Mouse (Mus musculus): ENCODE results near the gene Capn11. TPM values are rescaled to one million over a fixed set of nuclear protein-coding genes. Genes with fewer than 3 reads are reported as not detected.

The Capn11 gene
- polyA plus RNA-seq, 1 experiment from 2014 or later: 0.34 TPM

DNA sequence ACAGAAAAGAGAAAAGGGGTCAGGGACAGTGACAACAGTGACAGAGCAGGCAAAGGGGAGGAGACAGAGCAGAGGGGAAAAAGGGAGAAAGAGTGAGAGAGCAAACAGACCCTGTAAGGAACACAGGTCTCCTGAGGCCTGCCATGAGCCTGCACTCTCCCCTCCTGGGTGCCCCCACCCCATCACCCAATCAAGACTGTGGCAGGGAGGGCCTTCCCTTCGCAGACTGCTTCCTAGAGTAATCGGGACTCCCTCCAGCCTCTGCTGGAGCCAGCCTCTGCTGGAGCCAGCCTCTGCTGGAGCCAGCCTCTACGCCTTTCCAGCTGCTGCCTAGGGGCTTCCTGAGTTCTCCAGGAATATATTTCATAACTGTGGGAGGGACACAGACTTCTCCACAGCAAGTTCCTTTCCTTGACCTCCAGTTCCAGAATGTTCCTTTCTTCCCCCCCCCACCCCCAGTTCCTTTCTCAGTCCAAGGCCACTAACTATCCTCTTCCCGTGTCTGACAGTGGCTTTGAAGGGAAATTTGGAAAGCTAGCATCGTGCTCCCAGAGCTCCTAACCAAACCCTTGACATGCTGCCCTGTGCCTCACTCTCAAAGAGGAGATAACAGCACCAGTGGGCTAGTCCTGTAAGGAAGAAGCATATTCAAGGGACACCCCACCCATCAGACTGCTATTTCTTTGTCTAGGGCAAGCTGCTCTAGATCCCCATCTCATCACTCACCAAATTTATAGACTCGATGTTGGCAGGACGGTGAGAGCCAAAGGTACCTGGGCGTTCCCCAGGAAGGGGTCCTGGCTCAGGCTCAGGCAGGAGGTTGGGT lies 66.3 kb downstream of the Capn11 start:
- 0 out of 2 replicates have a peak overlapping the region, but pooled peaks have one; percentile 6 for H3K4me3 ChIP-seq (replicated peaks)
- H3K4me1 ChIP-seq (replicated peaks): peaks cover 65% of the 10 kb centered on the region
- H3K27ac ChIP-seq: peak overlapping the region; percentile 22; the same call in 1 of the 2 replicates
- peak overlapping the region; percentile 17; the same call in 1 of the 2 replicates for H3K9ac ChIP-seq
- 45% methylated on average over 8 of the region's 8 CpGs for WGBS
- peak overlapping the region; percentile 99 for H3K4me2 ChIP-seq (replicated peaks)
- ATAC-seq: no peak
- H3K36me3 ChIP-seq: no peaks in the 10 kb centered on the region
- H3K9me3 ChIP-seq: no peaks in the 10 kb centered on the region
- H3K27me3 ChIP-seq (replicated peaks): no peaks in the 10 kb centered on the region

DNA sequence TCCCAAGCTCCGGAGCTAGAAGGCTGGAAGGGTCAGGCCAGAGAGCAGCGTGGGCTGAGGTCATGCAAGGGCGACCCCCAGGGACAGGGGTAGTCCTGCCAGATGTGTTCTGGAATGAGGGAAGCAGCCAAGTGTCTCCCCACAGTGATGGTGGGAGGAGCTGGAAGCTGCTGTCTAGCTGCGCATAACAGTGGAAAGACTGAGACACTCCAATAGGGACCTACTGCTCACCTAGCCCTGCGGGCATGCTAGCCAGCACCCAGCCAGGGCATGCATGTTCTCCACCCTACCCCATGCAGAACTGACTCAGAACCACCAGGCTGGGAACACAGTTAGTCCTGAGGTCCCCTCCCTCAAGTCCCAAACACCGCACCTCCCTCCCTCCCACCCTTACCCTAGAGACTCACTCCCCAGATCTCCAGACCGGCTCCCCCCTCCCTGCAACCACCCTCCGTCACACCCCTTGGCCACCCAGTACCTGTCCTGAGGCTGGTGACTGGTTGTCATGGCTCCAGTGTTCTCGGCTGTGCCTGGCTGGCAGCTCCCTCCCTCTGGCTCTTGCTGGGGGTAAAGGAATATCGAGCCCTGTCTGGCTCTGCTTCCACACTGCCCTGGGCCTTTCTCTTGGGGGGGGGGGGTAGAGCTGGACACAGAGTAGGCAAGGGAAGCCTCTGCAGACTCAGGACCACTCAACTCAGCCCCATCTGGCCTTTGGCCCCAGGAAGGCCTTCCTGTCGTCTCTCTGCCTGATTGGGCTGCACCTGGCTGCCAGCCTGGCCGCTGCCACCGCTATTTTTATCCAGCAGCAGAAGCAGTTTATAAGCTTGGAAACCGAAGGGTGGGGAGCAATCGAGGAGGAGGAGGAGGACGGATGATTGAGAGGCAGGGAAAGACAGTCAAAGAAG lies 67.2 kb downstream of the Capn11 start:
- Histone ChIP-seq H3K9ac (peak overlapping the region; percentile 17), H3K4me1 (replicated peaks) (peaks cover 61% of the 10 kb centered on the region), H3K9me3 (no peaks in the 10 kb centered on the region), H3K4me2 (replicated peaks) (peak overlapping the region; percentile 99), H3K27ac (no peak overlapping the region), H3K4me3 (replicated peaks) (0 out of 2 replicates have a peak overlapping the region, but pooled peaks have one; percentile 6), H3K27me3 (replicated peaks) (no peaks in the 10 kb centered on the region), H3K36me3 (peaks cover 4% of the 10 kb centered on the region; the same call in 1 of the 2 replicates)
- WGBS: 43% methylated on average over 16 of the region's 16 CpGs
- ATAC-seq: no peak

DNA sequence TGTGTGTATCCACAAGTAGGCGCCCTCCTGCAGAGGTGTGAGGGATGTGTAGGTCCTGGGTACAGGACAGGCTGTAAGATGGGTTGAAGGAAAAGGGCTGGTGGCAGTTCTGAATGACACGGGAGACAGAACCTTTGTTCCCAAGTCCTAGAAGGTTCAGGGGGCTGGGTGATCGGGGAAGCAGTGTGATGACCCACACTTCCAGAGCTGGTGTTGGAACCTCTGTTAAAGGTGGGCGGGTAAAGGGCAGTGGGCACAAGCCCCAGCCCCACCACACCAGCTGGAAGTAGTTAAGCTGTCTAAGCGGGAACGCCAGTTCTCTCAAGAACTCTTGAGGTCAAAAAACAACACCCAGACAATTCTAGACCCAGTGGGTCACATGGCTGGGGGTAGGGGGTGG lies 68.7 kb downstream of the Capn11 start:
- Histone ChIP-seq H3K27ac (no peak overlapping the region), H3K4me1 (replicated peaks) (peaks cover 52% of the 10 kb centered on the region), H3K36me3 (peaks cover 5% of the 10 kb centered on the region; the same call in 1 of the 2 replicates), H3K4me3 (replicated peaks) (no peak overlapping the region), H3K9ac (no peak overlapping the region), H3K27me3 (replicated peaks) (no peaks in the 10 kb centered on the region), H3K9me3 (no peaks in the 10 kb centered on the region), H3K4me2 (replicated peaks) (no peak overlapping the region)
- ATAC-seq: no peak
- WGBS: 77% methylated on average over 6 of the region's 6 CpGs

DNA sequence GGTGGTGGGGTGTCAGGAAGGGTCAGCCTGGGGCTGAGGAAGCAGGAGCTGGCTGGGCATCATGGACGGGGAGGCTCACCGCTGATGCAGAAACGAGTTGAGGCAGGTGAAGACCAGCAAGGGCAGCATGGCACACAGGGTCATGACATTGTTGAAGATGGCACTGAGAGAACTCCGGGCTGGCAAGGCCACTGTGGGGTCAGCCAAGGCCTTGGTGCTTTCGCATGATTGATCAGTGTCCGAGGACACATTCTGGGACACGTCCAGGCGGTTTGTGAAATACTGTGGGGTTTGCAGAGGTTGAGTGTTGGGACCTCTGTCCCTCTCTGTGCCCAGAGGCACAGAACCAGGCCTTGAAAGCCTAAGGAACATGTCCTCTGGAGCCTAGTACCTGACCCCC lies 69.3 kb downstream of the Capn11 start:
- Histone ChIP-seq H3K27me3 (replicated peaks) (no peaks in the 10 kb centered on the region), H3K4me1 (replicated peaks) (peaks cover 50% of the 10 kb centered on the region), H3K4me2 (replicated peaks) (no peak overlapping the region), H3K36me3 (peaks cover 5% of the 10 kb centered on the region; the same call in 1 of the 2 replicates), H3K27ac (no peak overlapping the region), H3K4me3 (replicated peaks) (no peak overlapping the region), H3K9ac (no peak overlapping the region), H3K9me3 (no peaks in the 10 kb centered on the region)
- no peak for ATAC-seq
- WGBS: 95% methylated on average over 8 of the region's 8 CpGs

DNA sequence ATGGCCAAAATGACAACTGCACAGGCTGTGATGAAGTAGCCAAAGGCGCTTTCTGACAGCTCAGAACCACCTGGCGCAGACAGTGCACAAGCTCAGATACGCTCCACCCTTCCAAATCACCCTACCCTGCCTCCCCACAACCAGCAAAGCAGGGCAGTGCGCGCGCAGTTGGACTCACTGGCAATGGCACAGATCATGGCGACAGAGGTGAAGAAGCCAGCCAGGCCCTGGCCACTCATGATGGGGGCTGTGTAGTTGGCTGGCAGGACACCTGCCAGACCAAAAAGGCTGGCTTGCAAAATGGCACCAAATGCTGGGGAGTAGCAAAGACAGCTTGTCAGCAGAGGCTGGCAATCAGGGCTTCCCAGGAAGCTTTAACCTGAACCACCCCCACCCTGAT lies 69.9 kb downstream of the Capn11 start:
- 97% methylated on average over 7 of the region's 7 CpGs for WGBS
- Histone ChIP-seq H3K4me1 (replicated peaks) (peaks cover 49% of the 10 kb centered on the region), H3K27ac (no peak overlapping the region), H3K27me3 (replicated peaks) (no peaks in the 10 kb centered on the region), H3K9ac (no peak overlapping the region), H3K36me3 (peaks cover 5% of the 10 kb centered on the region; the same call in 1 of the 2 replicates), H3K9me3 (no peaks in the 10 kb centered on the region), H3K4me2 (replicated peaks) (no peak overlapping the region), H3K4me3 (replicated peaks) (no peak overlapping the region)
- ATAC-seq: no peak

DNA sequence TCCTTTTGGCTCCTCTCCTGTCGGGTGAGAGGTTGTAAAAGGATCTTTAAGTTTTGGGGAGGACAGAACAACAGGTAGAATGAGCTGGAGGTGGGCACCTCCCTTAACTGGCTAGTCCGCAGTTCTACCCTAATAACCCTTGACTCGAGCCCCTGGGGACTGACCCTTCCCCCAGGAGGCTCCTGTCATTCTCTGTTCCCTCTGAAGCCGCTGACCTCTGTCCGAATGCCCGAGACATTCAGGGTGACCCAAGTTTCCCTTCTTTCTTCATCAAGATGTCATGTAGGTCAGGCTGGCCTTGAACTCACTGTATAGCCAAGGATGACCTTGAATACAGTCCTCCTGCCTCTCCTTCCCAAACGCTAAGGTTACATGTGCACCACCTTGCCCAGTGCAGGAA lies 70.8 kb downstream of the Capn11 start:
- H3K4me2 ChIP-seq (replicated peaks): no peak overlapping the region
- peaks cover 5% of the 10 kb centered on the region; the same call in 1 of the 2 replicates for H3K36me3 ChIP-seq
- H3K9ac ChIP-seq: no peak overlapping the region
- H3K4me3 ChIP-seq (replicated peaks): no peak overlapping the region
- H3K27ac ChIP-seq: no peak overlapping the region
- H3K9me3 ChIP-seq: no peaks in the 10 kb centered on the region
- no peaks in the 10 kb centered on the region for H3K27me3 ChIP-seq (replicated peaks)
- peaks cover 42% of the 10 kb centered on the region for H3K4me1 ChIP-seq (replicated peaks)
- ATAC-seq: no peak
- WGBS: 89% methylated on average over 7 of the region's 7 CpGs

DNA sequence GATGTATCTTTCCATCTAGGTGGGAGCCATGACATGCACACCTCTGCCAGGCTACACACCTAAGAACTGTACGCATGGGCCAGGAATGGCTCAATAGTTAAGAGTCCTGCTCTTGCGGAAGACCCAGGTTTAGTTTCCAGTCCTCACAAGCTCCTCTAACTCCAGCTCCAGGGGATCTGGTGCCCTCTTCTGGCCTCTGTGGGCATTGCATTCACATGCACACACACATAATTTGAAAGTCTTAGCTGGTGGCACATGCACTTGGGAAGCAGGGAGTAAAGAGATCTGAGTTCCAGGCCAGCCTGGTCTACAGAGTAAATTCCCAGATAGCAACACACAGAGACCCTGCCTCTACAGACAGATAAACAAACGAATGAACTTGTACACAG lies 72.7 kb downstream of the Capn11 start:
- peaks cover 23% of the 10 kb centered on the region for H3K4me1 ChIP-seq (replicated peaks)
- H3K36me3 ChIP-seq: peaks cover 5% of the 10 kb centered on the region; the same call in 1 of the 2 replicates
- 98% methylated on average over 3 of the region's 3 CpGs for WGBS
- no peaks in the 10 kb centered on the region for H3K27me3 ChIP-seq (replicated peaks)
- no peak overlapping the region for H3K9ac ChIP-seq
- H3K9me3 ChIP-seq: no peaks in the 10 kb centered on the region
- 0 out of 2 replicates have a peak overlapping the region, but pooled peaks have one; percentile 80 for H3K27ac ChIP-seq
- ATAC-seq: no peak
- no peak overlapping the region for H3K4me2 ChIP-seq (replicated peaks)
- no peak overlapping the region for H3K4me3 ChIP-seq (replicated peaks)

DNA sequence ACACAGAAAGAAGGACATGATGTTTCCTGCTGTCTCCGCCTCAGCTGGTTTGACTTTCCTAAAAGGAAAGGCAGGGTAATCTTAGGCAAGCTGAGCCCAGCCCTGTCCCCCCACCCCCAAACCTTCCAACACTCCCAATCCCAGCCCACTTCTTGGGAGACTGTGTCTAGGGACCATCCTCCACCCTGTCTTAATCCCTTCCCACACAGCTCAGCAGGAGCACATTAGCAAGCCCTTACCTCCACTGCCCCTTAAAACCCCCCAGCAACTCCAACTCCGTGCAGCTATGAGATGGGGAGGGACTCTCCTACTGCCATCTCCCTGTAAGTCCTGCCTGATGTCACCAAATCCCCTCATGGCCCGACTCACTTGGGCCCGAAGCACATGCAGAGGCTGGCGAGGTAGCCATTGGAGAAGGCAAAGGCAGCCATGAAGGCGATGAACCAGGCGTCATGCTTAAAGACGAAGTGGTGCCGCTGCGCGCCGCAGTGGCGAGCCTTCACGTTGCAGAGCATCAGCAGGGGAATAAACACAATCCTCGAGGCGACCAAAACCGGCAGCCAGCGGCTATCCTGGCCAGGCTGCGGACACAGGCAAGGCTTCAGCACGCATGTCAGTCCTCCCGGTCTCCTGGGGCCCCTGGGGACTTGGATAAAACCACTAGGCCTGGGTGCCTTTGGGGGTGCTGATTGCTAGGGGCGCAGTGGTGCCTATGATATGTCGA lies 73.2 kb downstream of the Capn11 start:
- peaks cover 21% of the 10 kb centered on the region for H3K4me1 ChIP-seq (replicated peaks)
- no peak for ATAC-seq
- no peak overlapping the region for H3K4me2 ChIP-seq (replicated peaks)
- H3K27me3 ChIP-seq (replicated peaks): no peaks in the 10 kb centered on the region
- no peaks in the 10 kb centered on the region for H3K9me3 ChIP-seq
- H3K27ac ChIP-seq: peak overlapping the region; percentile 80
- peaks cover 5% of the 10 kb centered on the region; the same call in 1 of the 2 replicates for H3K36me3 ChIP-seq
- peak overlapping the region; percentile 15; the same call in 1 of the 2 replicates for H3K9ac ChIP-seq
- H3K4me3 ChIP-seq (replicated peaks): no peak overlapping the region
- 67% methylated on average over 23 of the region's 23 CpGs for WGBS

DNA sequence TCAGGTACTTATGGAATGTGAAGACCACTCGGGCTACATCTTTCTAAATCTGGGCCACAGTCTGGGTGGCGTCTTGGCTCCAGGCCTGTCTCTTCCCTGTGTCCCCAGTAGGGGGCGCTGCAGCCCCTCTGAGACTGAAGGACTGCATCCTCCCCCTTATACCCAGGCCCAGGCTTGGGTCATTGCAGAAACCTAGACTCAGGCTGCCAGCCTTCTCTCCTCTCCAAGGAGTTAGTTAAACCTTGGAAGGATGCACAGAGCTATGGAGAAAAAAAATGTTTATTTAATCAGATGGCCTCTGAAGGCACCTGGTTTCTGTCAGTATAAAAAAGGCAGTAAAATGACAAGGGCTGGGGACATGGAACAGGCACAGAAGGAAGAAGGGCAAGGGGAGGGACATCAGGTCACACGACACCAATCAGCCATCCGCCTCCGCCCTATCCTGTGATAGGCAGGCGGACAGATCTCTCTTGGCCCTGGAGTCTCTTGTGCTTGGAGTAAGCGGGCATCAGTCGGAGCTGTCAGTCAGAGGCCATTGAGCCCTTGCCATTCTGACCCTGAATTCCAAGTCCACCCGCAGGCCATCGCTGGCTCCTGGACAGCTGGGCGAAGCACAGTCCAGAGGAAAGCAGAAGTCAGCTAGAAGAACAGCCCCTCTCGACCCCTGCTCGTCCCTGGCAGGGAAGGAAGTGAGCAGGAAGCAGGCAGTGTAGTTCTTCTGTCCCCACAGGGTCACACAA lies 74.0 kb downstream of the Capn11 start:
- H3K4me1 ChIP-seq (replicated peaks): peaks cover 22% of the 10 kb centered on the region
- H3K9ac ChIP-seq: peak overlapping the region; percentile 15; the same call in 1 of the 2 replicates
- no peak overlapping the region for H3K4me3 ChIP-seq (replicated peaks)
- no peaks in the 10 kb centered on the region for H3K27me3 ChIP-seq (replicated peaks)
- H3K4me2 ChIP-seq (replicated peaks): peak overlapping the region; percentile 17; the same call in 1 of the 2 replicates
- 27% methylated on average over 14 of the region's 14 CpGs for WGBS
- no peaks in the 10 kb centered on the region for H3K9me3 ChIP-seq
- peaks cover 5% of the 10 kb centered on the region; the same call in 1 of the 2 replicates for H3K36me3 ChIP-seq
- peak overlapping the region; percentile 80 for H3K27ac ChIP-seq
- ATAC-seq: peak; percentile 69

DNA sequence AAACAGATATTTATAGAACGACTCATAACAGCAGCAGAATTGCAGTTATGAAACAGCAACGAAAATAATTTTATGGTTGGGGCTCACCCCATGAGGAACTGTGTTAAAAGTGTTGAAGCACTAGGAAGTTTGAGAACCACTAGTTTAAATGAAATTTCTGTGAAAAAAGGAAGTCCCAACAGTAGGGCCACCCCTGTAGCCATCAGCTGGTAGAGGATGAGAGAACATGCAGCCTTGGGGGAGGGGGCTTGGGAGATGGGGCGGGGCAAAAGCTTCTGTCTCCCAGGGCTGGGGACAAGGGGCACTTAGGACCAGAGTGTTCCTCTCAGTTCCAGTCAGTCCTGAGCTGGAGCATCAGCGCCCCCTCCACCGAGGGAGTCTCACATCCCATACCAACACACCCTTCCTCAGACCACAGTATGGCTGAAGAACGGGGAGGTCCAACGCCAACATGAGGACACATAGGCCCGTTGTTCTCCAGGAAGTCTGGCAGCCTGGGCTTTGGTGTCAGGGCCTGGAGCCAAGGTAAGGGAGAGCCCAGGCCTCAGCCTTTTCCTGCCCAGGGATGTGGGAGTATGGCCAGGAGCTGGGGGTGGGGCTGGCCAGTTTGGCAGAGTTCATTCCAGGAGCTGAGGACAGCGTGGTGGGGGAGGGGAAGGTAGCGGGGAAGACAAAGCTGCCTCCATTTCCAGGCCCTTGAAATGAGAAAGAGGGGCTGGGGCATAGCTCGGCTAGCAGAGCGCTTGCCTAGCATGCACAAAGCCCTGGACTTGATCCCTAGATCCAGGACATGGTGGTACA lies 74.8 kb downstream of the Capn11 start:
- Histone ChIP-seq H3K9me3 (no peaks in the 10 kb centered on the region), H3K36me3 (peaks cover 5% of the 10 kb centered on the region; the same call in 1 of the 2 replicates), H3K4me2 (replicated peaks) (peak overlapping the region; percentile 17; the same call in 1 of the 2 replicates), H3K27me3 (replicated peaks) (no peaks in the 10 kb centered on the region), H3K9ac (no peak overlapping the region), H3K27ac (peak overlapping the region; percentile 80), H3K4me3 (replicated peaks) (no peak overlapping the region), H3K4me1 (replicated peaks) (peaks cover 22% of the 10 kb centered on the region)
- peak; percentile 31 for ATAC-seq
- 37% methylated on average over 12 of the region's 12 CpGs for WGBS

Measured in intestine, embryonic 15.5 days (tissue).